Mouse (Mus musculus) intestine, embryonic 14.5 days (tissue): Measurements from ENCODE around the gene Cpne6. TPM values are rescaled to one million over a fixed set of nuclear protein-coding genes. Genes with fewer than 3 reads are reported as not detected.
A peak's percentile ranks its signal among the peaks of the same experiment; 100 is the strongest.

Experiments used
- ATAC-seq: fragments of 200-750 bp; cut with Nextera tagmentation; replicated peaks from 2 replicates; pipeline ENCODE4 v1.8.0; 2017; ENCODE audit warnings: low read depth, moderate number of reproducible peaks, moderate TSS enrichment, moderate library complexity; ENCODE audit not compliant: low FRiP score, low TSS enrichment
- DNase-seq: peaks from one replicate; pipeline ENCODE4 v3.0.0-alpha.2; 2018; ENCODE audit warnings: low spot score
- H3K27ac ChIP-seq: fragments of 300-500 bp; sonication (generic); 2 replicates; pipeline ENCODE4 v1.5.1; 2014; ENCODE audit warnings: low read depth, mild to moderate bottlenecking, control low read depth
- H3K27me3 ChIP-seq: fragments of 300-500 bp; sonication (generic); replicated peaks from 2 replicates; pipeline ENCODE4 v1.6.1; 2014; ENCODE audit warnings: low read length, control low read depth; ENCODE audit not compliant: control insufficient read depth, insufficient read depth
- H3K36me3 ChIP-seq: fragments of 300-500 bp; sonication (generic); 2 replicates; pipeline ENCODE4 v1.6.1; 2014; ENCODE audit warnings: low read length, control low read depth; ENCODE audit not compliant: control insufficient read depth, insufficient read depth
- H3K4me1 ChIP-seq: fragments of 300-500 bp; sonication (generic); replicated peaks from 2 replicates; pipeline ENCODE4 v1.6.1; 2014; ENCODE audit warnings: low read length, control low read depth, mixed read lengths; ENCODE audit not compliant: control insufficient read depth, insufficient read depth
- H3K4me2 ChIP-seq: fragments of 300-500 bp; sonication (generic); 2 replicates; pipeline ENCODE4 v1.6.1; 2014; ENCODE audit warnings: low read length
- H3K4me3 ChIP-seq: fragments of 300-500 bp; sonication (generic); 2 replicates; pipeline ENCODE4 v1.5.1; 2014; ENCODE audit warnings: low read depth, low read length, control low read depth, mixed read lengths
- H3K9ac ChIP-seq: fragments of 300-500 bp; sonication (generic); 2 replicates; pipeline ENCODE4 v1.6.1; 2014; ENCODE audit warnings: mild to moderate bottlenecking, low read length
- H3K9me3 ChIP-seq: fragments of 300-500 bp; sonication (generic); 2 replicates; pipeline ENCODE4 v1.6.1; 2016; ENCODE audit warnings: low read length, control low read depth; ENCODE audit not compliant: control insufficient read depth
- WGBS: fragments of 180-500 bp; shearing (Covaris S2); extraction: QIAGEN DNeasy Blood & Tissue Kit; methylation state at CpG from one replicate; pipeline ENCODE4 v1.1.7; 2014; 5-methylcytosine and 5-hydroxymethylcytosine counted together
- polyA plus RNA-seq: library from polyadenylated mRNA; unstranded; fragments of >200 nt; fragmentation: Nextera tagmentation; extraction: Ambion mirVana; gene quantifications from 2 replicates; pipeline ENCODE4 v1.2.1, GENCODE M21; 2014

Cpne6 gene
- polyA plus RNA-seq, 1 experiment from 2014 or later: 0.37 TPM

DNA sequence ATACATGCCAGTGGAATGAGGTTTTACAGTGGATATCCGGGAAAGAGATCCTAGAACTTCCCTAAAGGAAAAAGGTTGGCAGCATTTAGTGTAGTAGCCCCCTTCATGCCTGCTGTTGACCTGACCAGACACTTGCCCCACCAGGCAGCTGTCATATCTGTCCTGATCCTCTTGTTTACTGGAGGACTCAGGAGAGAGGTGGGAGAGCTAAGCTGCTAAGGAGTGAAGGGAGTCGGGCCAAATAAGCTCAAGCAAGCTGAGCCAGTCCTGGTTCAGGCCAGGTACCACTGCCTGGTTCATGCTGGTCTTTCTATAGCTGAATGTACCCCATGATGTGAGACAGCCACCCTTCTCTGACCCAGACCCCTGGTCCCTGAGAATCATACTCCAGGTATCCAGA lies 16.4 kb downstream of the Cpne6 start:
- no peak overlapping the region for H3K9ac ChIP-seq

DNA sequence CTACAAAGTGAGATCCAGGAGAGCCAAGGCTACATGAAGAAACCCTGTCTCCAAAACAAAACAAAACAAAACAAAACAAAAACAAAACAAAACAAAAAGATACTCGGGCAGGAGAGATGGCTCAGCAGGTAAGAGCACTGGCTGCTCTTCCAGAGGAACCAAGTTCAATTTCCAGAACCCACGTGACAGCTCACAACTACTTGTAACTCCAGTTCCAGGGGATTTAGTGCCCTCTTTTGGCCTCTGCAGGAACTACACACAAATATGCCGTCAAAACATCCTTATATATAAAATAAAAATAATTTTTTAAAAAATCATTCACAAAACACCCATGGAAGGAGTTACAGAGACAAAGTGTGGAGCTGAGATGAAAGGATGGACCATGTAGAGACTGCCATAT lies 17.7 kb downstream of the Cpne6 start:
- Histone ChIP-seq H3K27ac (no peak overlapping the region), H3K9me3 (no peaks in the 10 kb centered on the region), H3K9ac (no peak overlapping the region), H3K36me3 (no peaks in the 10 kb centered on the region), H3K4me3 (no peak overlapping the region), H3K27me3 (peaks cover 16% of the 10 kb centered on the region; the same call in 1 of the 2 replicates), H3K4me1 (no peaks in the 10 kb centered on the region), H3K4me2 (no peak overlapping the region)
- no peak for DNase-seq
- no peak for ATAC-seq
- WGBS: 25% methylated on average over 3 of the region's 3 CpGs

More for the DNA sequence above, 16.4 kb downstream of the Cpne6 start:
- no peaks in the 10 kb centered on the region for H3K36me3 ChIP-seq
- ATAC-seq: no peak
- 74% methylated on average over 2 of the region's 2 CpGs for WGBS
- no peaks in the 10 kb centered on the region for H3K4me1 ChIP-seq
- H3K4me3 ChIP-seq: no peak overlapping the region
- no peak overlapping the region for H3K4me2 ChIP-seq
- no peak for DNase-seq
- H3K27me3 ChIP-seq: peaks cover 29% of the 10 kb centered on the region
- no peak overlapping the region for H3K27ac ChIP-seq
- no peaks in the 10 kb centered on the region for H3K9me3 ChIP-seq

DNA sequence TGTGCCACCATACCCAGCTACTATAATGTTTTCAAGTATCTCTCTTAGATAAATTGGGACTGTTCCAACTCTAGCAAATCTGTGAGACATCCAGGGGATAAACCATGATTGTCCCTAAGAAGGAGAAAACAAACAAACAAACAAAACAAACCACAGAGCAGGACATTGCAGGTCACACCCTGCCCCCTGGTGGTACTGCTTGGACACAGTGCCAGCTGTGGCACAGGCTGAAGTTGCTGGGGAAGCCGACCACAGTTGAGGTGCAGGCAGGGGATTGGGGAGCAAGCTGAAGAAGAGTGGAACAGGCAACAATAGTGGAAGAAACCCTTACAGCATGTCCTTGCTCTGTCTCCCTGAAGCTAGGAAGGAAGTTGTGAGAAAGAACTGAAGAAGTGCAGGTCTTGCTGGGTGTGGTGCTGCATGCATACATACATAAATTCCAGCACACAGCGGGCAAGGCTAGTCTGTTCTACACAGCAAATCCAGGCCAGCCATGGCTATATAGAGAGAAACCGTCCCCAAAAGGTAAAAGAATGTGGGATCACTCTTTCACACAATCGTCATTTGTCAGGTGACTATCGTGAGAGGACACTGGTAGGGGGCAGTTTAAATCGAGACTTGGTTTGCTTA lies 26.0 kb downstream of the Cpne6 start:
- Histone ChIP-seq H3K9me3 (no peaks in the 10 kb centered on the region), H3K9ac (no peak overlapping the region), H3K27ac (no peak overlapping the region), H3K4me2 (no peak overlapping the region), H3K4me1 (peaks cover 3% of the 10 kb centered on the region), H3K27me3 (no peaks in the 10 kb centered on the region), H3K36me3 (no peaks in the 10 kb centered on the region), H3K4me3 (no peak overlapping the region)
- 49% methylated on average over 6 of the region's 6 CpGs for WGBS
- ATAC-seq (no peak), DNase-seq (peak; percentile 63)

DNA sequence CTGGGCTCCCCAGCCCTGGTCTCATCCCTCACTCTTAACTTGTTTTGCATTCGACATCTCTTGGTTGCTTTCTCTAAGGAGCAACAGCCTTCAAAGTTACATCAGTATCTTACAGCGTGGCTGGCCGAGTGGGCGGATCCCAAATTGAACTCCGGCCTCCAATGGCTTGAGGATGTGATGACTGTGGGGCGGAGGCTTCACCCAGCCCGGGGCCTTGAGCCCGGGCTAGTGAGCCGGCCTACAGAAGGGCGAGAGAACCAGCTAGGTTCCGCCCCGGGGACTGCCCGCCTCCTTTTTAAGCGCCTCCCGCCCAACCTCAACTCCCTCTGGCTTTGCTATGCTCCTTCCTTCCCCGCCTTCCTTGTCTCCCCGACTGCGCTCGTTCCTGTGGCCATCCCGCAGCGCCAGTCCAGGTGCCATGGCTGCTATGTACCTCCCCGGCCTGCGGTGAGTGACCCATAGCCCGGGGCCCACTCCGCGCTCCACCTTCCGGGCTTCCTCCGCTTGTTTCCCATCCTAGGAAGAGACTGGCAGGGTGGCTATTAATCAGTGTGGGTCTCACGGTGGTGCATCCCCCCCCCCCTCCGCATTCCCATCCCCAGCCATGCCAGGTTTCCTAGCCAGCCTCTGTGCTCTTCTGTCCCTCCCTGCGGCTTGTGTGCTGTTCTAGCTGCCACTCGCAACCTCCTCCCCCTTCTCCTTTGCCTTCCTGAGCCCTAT lies 30.0 kb downstream of the Cpne6 start, which contains the start of gene Pck2:
TSS of gene Pck2 (plus strand) at position 200 of the 720 bp plus-strand sequence.
- H3K4me2 ChIP-seq: peak within 1 kb of the TSS; percentile 78
- H3K27me3 ChIP-seq: no peaks in the 10 kb centered on the region
- WGBS: under 1% methylated on average over 32 of the region's 32 CpGs
- H3K4me3 ChIP-seq: peak within 1 kb of the TSS; percentile 55
- peak within 1 kb of the TSS; percentile 63 for H3K9ac ChIP-seq
- DNase-seq (peak; percentile 86), ATAC-seq (peak; percentile 94)
- H3K36me3 ChIP-seq: peaks cover 25% of the 10 kb centered on the region
- peak within 1 kb of the TSS; percentile 94 for H3K27ac ChIP-seq
- H3K4me1 ChIP-seq: peaks cover 8% of the 10 kb centered on the region
- no peaks in the 10 kb centered on the region for H3K9me3 ChIP-seq

DNA sequence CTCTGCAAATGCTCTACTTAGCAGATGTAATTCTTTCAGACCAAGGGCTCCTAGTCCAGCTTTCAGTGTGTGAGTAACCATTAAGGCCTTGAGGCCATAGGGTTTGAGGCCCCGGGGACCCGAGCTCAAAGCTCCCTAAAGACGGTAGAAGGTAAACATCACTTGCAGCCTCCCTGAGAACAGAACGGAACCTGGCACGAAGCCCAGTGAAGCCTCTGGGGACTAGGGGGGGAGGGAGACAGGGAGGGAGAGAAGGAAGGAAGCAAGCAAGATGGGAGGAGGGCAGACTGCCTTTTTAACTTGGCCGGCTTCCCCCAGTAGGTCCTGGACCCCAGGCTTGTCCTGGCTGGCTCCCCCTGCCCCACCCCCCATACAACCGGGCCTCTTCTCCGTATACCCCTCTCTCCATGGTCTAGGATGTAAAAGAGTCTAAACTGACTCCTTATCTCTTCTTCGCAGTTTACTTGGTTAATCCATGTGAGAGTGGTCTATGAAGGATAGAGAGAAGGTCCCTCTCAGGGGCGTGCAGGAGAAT lies 30.6 kb downstream of the Cpne6 start:
- no peaks in the 10 kb centered on the region for H3K9me3 ChIP-seq
- H3K9ac ChIP-seq: peak overlapping the region; percentile 63
- peak overlapping the region; percentile 78 for H3K4me2 ChIP-seq
- WGBS: 3% methylated on average over 10 of the region's 10 CpGs
- no peaks in the 10 kb centered on the region for H3K27me3 ChIP-seq
- H3K27ac ChIP-seq: peak overlapping the region; percentile 94
- H3K4me3 ChIP-seq: peak overlapping the region; percentile 55
- ATAC-seq (peak; percentile 56), DNase-seq (peak; percentile 92)
- H3K4me1 ChIP-seq: peaks cover 8% of the 10 kb centered on the region
- H3K36me3 ChIP-seq: peaks cover 31% of the 10 kb centered on the region

DNA sequence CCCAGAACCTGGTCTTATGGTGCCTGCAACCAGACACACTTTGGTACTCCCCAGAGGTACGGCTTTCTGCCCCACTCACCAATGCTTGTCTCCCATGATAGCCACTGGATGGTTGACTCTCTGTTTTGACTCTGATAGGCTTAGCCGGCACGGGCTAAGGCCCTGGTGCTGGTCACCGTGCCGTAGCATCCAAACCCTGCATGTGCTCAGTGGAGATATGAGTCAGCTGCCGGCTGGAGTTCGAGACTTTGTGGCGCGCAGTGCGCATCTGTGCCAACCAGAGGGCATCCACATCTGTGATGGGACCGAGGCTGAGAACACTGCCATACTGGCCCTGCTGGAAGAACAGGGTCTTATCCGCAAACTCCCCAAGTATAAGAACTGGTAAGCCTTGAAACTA lies 32.0 kb downstream of the Cpne6 start:
- 96% methylated on average over 12 of the region's 12 CpGs for whole genome bisulfite sequencing
- Histone ChIP-seq H3K4me3 (no peak overlapping the region), H3K9me3 (no peaks in the 10 kb centered on the region), H3K36me3 (peaks cover 46% of the 10 kb centered on the region), H3K27me3 (no peaks in the 10 kb centered on the region), H3K27ac (no peak overlapping the region), H3K4me1 (peaks cover 8% of the 10 kb centered on the region), H3K4me2 (no peak overlapping the region), H3K9ac (no peak overlapping the region)
- no peak for DNase-seq
- no peak for ATAC-seq

DNA sequence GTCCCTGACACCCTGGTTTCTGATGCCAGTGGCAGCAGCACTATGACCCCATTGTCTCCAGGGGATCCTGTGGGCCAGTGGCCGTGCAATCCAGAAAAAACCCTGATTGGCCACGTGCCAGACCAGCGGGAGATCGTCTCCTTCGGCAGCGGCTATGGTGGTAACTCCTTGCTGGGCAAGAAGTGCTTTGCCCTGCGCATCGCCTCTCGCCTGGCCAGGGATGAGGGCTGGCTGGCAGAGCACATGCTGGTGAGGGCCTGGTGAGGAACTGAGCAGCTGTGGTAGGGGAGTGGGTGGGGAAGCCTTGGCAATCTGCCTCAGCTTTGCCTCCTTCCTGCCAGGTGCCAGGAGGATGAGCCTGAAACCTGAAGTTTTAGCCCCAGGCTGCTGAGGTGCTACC lies 34.1 kb downstream of the Cpne6 start:
- 80% methylated on average over 9 of the region's 9 CpGs for WGBS
- no peak overlapping the region for H3K4me2 ChIP-seq
- H3K36me3 ChIP-seq: peaks cover 66% of the 10 kb centered on the region
- H3K27ac ChIP-seq: no peak overlapping the region
- H3K4me1 ChIP-seq: peaks cover 8% of the 10 kb centered on the region
- H3K27me3 ChIP-seq: no peaks in the 10 kb centered on the region
- H3K4me3 ChIP-seq: no peak overlapping the region
- DNase-seq: no peak
- no peaks in the 10 kb centered on the region for H3K9me3 ChIP-seq
- no peak overlapping the region for H3K9ac ChIP-seq
- ATAC-seq: no peak

DNA sequence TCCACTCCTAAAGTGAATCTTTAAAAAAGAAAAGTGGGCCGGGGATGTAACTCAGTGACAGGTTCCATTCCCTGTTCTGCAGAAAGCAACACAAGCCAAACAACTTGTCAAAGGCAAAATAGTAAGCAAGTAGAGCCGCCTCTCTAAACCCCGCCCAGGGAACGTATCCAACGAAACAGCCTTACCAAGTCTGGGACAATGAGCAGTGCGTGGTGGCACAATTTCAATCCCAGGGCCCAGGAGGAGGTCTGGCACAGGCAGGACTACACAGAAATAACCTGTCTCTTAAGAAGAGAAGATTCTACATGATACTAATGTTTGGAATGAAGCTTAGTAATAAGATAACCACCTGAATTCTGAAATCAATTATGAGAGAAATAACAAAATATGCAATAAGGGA lies 39.9 kb downstream of the Cpne6 start:
- no peak overlapping the region for H3K4me3 ChIP-seq
- H3K4me1 ChIP-seq: no peaks in the 10 kb centered on the region
- no peaks in the 10 kb centered on the region for H3K9me3 ChIP-seq
- 87% methylated on average over 6 of the region's 6 CpGs for WGBS
- peaks cover 52% of the 10 kb centered on the region for H3K36me3 ChIP-seq
- DNase-seq (no peak), ATAC-seq (no peak)
- H3K27me3 ChIP-seq: no peaks in the 10 kb centered on the region
- H3K9ac ChIP-seq: no peak overlapping the region
- no peak overlapping the region for H3K4me2 ChIP-seq
- H3K27ac ChIP-seq: no peak overlapping the region
